Mouse (Mus musculus) layer of hippocampus, adult 9-10 months (tissue): ENCODE measurements around the gene Vmn2r35.
"Not testable (repeated sequence)": the region's sequence is repeated elsewhere in the genome, so short reads cannot be mapped to it uniquely, and the experiment has no call there.

Experiments
- DNase-seq: peaks from one replicate; pipeline ENCODE4 v3.0.0; 2022; ENCODE audit warnings: low spot score

The Vmn2r35 gene

DNA sequence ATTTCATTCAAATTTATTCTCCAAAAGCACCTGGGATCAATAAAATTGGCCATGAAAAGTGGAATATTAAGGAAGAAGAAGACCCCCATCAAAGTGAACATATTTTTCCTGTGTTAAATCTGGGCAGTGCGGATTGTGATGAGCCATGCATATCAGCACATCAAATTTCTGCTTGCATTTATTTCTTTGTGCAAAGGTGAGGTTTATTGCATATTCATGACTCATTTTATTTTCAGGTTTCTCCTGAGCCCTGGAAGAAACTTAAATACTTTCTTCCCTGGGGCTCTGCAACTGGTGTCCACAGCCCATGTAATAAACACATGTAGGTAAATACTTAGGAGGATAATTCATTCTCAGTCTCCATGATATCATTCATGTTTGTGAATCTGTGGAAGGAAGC, at the start of gene Vmn2r35:
TSS of gene Vmn2r35 (minus strand) at position 101 of the 400 bp plus-strand sequence.
- not testable (repeated sequence) for DNase-seq

DNA sequence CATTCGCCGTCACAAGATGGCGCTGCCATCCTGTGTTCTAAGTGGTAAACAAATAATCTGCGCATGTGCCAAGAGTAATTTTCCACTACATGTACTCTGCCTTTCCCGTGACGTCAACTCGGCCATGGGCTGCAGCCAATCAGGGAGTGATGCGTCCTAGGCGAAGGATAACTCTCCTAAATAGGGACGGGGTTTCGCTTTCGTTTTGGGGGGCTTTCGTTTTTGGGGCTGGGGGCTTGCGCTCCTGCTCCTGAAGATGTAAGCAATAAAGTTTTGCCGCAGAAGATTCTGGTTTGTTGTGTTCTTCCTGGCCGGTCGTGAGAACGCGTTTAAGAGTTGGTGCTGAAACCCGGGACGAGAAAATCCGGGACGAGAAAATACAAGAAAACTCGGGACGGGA, 25.5 kb downstream of the Vmn2r35 start:
- not testable (repeated sequence) for DNase-seq
